Mouse (Mus musculus): Measurements from ENCODE around the gene Eif4g2.

DNA sequence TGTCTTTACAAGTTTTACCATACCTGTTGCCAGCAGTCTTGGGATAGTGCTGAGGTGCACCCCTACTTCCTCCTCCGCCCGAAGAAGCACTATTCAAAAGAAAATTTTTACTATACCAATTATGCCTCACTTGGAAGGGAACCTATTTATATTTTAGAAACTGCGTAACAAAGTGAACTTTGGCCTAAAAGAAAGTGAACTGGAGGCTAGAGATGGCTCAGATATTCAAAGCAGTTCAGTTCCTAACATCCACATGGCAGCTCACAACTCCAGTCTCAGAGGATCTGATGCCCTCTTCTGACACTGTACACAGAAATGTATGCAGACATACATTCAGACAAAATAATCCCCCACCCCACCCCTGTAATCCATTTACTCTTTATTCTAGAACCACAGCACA lies 2.0 kb downstream of the Eif4g2 start:
- TF ChIP-seq POLR2A (IDR thresholded peaks at IDR 0.05; ENCODE audit: control insufficient read depth, low read depth, low read length) (no peak), CTCF (IDR thresholded peaks at IDR 0.05; ENCODE audit: control insufficient read depth, insufficient read depth, insufficient replicate concordance, low read depth, low read length) (no peak)

Data from testis, adult 2 months (tissue).